Mouse (Mus musculus): ENCODE data around the gene Lrrtm4. TPM values are rescaled to one million over a fixed set of nuclear protein-coding genes. Genes with fewer than 3 reads are reported as not detected.

Gene Lrrtm4
- polyA plus RNA-seq, 1 experiment: not detected

- no peak overlapping the region for H3K4me3 ChIP-seq (ENCODE audit: low read depth, low read length)
- no peaks in the 10 kb centered on the region for H3K9me3 ChIP-seq (replicated peaks; ENCODE audit: control insufficient read depth, insufficient read depth, low read length, poor library complexity, severe bottlenecking)
- no peaks in the 10 kb centered on the region for H3K36me3 ChIP-seq (ENCODE audit: control insufficient read depth, insufficient read depth, low read length, poor library complexity, severe bottlenecking)
- TF ChIP-seq EP300 (IDR thresholded peaks at IDR 0.05; ENCODE audit: insufficient read depth, low read depth, low read length) (no peak), CTCF (IDR thresholded peaks at IDR 0.05; ENCODE audit: low read depth, low read length) (no peak), POLR2A (IDR thresholded peaks at IDR 0.05; ENCODE audit: insufficient read depth, low read length) (no peak)
- H3K27me3 ChIP-seq (ENCODE audit: control insufficient read depth, insufficient read depth, low read length, poor library complexity, severe bottlenecking): no peaks in the 10 kb centered on the region
- no peak overlapping the region for H3K27ac ChIP-seq (ENCODE audit: insufficient read depth, low read length)
- H3K9ac ChIP-seq (ENCODE audit: low read depth, poor library complexity, severe bottlenecking): no peak overlapping the region
- H3K4me1 ChIP-seq (ENCODE audit: control insufficient read depth, insufficient read depth, low read length): no peaks in the 10 kb centered on the region
Observed at GRCm38 (mm10) chr6:80094909-80095308, 76.2 kb downstream of the Lrrtm4 start.

DNA sequence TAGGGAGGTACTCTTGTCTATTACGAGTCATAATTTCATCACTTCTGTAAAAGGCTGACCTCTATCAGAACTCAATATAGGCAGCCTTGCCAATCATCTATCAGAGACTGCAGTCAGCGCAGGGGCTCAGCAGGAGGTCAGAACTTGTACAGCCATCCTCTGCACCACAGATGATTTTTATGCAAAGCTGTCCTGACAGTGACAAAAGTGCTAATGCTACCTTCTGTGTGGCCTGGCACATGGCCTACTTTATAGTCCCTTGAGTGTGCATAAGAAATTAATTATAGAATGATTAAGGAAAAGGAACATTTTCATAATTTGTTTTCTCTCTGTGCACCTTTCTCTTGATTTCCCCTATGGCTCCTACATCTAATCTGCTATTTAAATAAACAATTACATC lies 86.7 kb downstream of the Lrrtm4 start:
- Histone ChIP-seq H3K4me1 (ENCODE audit: control insufficient read depth, insufficient read depth, low read length) (no peaks in the 10 kb centered on the region), H3K4me3 (ENCODE audit: low read depth, low read length) (no peak overlapping the region), H3K9ac (ENCODE audit: low read depth, poor library complexity, severe bottlenecking) (no peak overlapping the region), H3K27ac (ENCODE audit: insufficient read depth, low read length) (no peak overlapping the region), H3K36me3 (ENCODE audit: control insufficient read depth, insufficient read depth, low read length, poor library complexity, severe bottlenecking) (no peaks in the 10 kb centered on the region), H3K27me3 (ENCODE audit: control insufficient read depth, insufficient read depth, low read length, poor library complexity, severe bottlenecking) (no peaks in the 10 kb centered on the region), H3K9me3 (replicated peaks; ENCODE audit: control insufficient read depth, insufficient read depth, low read length, poor library complexity, severe bottlenecking) (no peaks in the 10 kb centered on the region)
- TF ChIP-seq CTCF (IDR thresholded peaks at IDR 0.05; ENCODE audit: low read depth, low read length) (no peak), EP300 (IDR thresholded peaks at IDR 0.05; ENCODE audit: insufficient read depth, low read depth, low read length) (no peak), POLR2A (IDR thresholded peaks at IDR 0.05; ENCODE audit: insufficient read depth, low read length) (no peak)

DNA sequence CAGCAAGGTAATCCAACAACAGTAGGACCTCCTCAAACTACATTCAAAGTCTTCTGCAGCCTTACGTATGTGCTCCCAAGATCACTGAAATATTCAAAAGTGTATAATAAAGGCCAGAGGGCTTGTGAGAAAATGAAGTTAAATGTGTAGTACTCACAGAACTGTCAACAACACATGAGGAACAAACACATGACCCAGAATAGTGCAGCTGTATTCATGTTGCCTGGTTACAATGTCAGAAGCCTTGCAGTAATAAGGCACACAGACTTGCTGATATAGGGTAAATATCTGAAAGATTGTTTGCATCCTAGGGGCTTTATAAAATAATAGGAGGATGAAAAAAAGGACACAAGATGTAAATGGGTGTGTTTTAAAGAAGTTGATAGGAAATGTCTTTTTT lies 87.2 kb downstream of the Lrrtm4 start:
- H3K9ac ChIP-seq (ENCODE audit: low read depth, poor library complexity, severe bottlenecking): no peak overlapping the region
- H3K36me3 ChIP-seq (ENCODE audit: control insufficient read depth, insufficient read depth, low read length, poor library complexity, severe bottlenecking): no peaks in the 10 kb centered on the region
- H3K9me3 ChIP-seq (replicated peaks; ENCODE audit: control insufficient read depth, insufficient read depth, low read length, poor library complexity, severe bottlenecking): no peaks in the 10 kb centered on the region
- TF ChIP-seq POLR2A (IDR thresholded peaks at IDR 0.05; ENCODE audit: insufficient read depth, low read length): no peak
- no peak for TF ChIP-seq EP300 (IDR thresholded peaks at IDR 0.05; ENCODE audit: insufficient read depth, low read depth, low read length)
- TF ChIP-seq CTCF (IDR thresholded peaks at IDR 0.05; ENCODE audit: low read depth, low read length): no peak
- H3K27me3 ChIP-seq (ENCODE audit: control insufficient read depth, insufficient read depth, low read length, poor library complexity, severe bottlenecking): no peaks in the 10 kb centered on the region
- no peak overlapping the region for H3K27ac ChIP-seq (ENCODE audit: insufficient read depth, low read length)
- H3K4me1 ChIP-seq (ENCODE audit: control insufficient read depth, insufficient read depth, low read length): no peaks in the 10 kb centered on the region
- no peak overlapping the region for H3K4me3 ChIP-seq (ENCODE audit: low read depth, low read length)

GRCm38 (mm10) chr6:80126419-80126818 lies 107.7 kb downstream of the Lrrtm4 start:
- Histone ChIP-seq H3K36me3 (ENCODE audit: control insufficient read depth, insufficient read depth, low read length, poor library complexity, severe bottlenecking) (no peaks in the 10 kb centered on the region), H3K27ac (ENCODE audit: insufficient read depth, low read length) (no peak overlapping the region), H3K4me1 (ENCODE audit: control insufficient read depth, insufficient read depth, low read length) (no peaks in the 10 kb centered on the region), H3K27me3 (ENCODE audit: control insufficient read depth, insufficient read depth, low read length, poor library complexity, severe bottlenecking) (no peaks in the 10 kb centered on the region), H3K9me3 (replicated peaks; ENCODE audit: control insufficient read depth, insufficient read depth, low read length, poor library complexity, severe bottlenecking) (no peaks in the 10 kb centered on the region), H3K4me3 (ENCODE audit: low read depth, low read length) (no peak overlapping the region), H3K9ac (ENCODE audit: low read depth, poor library complexity, severe bottlenecking) (no peak overlapping the region)
- TF ChIP-seq EP300 (IDR thresholded peaks at IDR 0.05; ENCODE audit: insufficient read depth, low read depth, low read length) (no peak), CTCF (IDR thresholded peaks at IDR 0.05; ENCODE audit: low read depth, low read length) (no peak), POLR2A (IDR thresholded peaks at IDR 0.05; ENCODE audit: insufficient read depth, low read length) (no peak)

- H3K9ac ChIP-seq (ENCODE audit: low read depth, poor library complexity, severe bottlenecking): no peak overlapping the region
- H3K36me3 ChIP-seq (ENCODE audit: control insufficient read depth, insufficient read depth, low read length, poor library complexity, severe bottlenecking): no peaks in the 10 kb centered on the region
- H3K4me3 ChIP-seq (ENCODE audit: low read depth, low read length): no peak overlapping the region
- no peak overlapping the region for H3K27ac ChIP-seq (ENCODE audit: insufficient read depth, low read length)
- no peaks in the 10 kb centered on the region for H3K9me3 ChIP-seq (replicated peaks; ENCODE audit: control insufficient read depth, insufficient read depth, low read length, poor library complexity, severe bottlenecking)
- no peaks in the 10 kb centered on the region for H3K27me3 ChIP-seq (ENCODE audit: control insufficient read depth, insufficient read depth, low read length, poor library complexity, severe bottlenecking)
- H3K4me1 ChIP-seq (ENCODE audit: control insufficient read depth, insufficient read depth, low read length): no peaks in the 10 kb centered on the region
- TF ChIP-seq EP300 (IDR thresholded peaks at IDR 0.05; ENCODE audit: insufficient read depth, low read depth, low read length) (no peak), CTCF (IDR thresholded peaks at IDR 0.05; ENCODE audit: low read depth, low read length) (no peak), POLR2A (IDR thresholded peaks at IDR 0.05; ENCODE audit: insufficient read depth, low read length) (no peak)
Observed at GRCm38 (mm10) chr6:80162585-80162984, 143.9 kb downstream of the Lrrtm4 start.

- no peaks in the 10 kb centered on the region for H3K9me3 ChIP-seq (replicated peaks; ENCODE audit: control insufficient read depth, insufficient read depth, low read length, poor library complexity, severe bottlenecking)
- H3K36me3 ChIP-seq (ENCODE audit: control insufficient read depth, insufficient read depth, low read length, poor library complexity, severe bottlenecking): no peaks in the 10 kb centered on the region
- TF ChIP-seq POLR2A (IDR thresholded peaks at IDR 0.05; ENCODE audit: insufficient read depth, low read length) (no peak), CTCF (IDR thresholded peaks at IDR 0.05; ENCODE audit: low read depth, low read length) (no peak), EP300 (IDR thresholded peaks at IDR 0.05; ENCODE audit: insufficient read depth, low read depth, low read length) (no peak)
- H3K27me3 ChIP-seq (ENCODE audit: control insufficient read depth, insufficient read depth, low read length, poor library complexity, severe bottlenecking): no peaks in the 10 kb centered on the region
- H3K9ac ChIP-seq (ENCODE audit: low read depth, poor library complexity, severe bottlenecking): no peak overlapping the region
- H3K27ac ChIP-seq (ENCODE audit: insufficient read depth, low read length): no peak overlapping the region
- H3K4me3 ChIP-seq (ENCODE audit: low read depth, low read length): no peak overlapping the region
- no peaks in the 10 kb centered on the region for H3K4me1 ChIP-seq (ENCODE audit: control insufficient read depth, insufficient read depth, low read length)
Observed at GRCm38 (mm10) chr6:80181916-80182315, 163.2 kb downstream of the Lrrtm4 start.

Data from ES-Bruce4 (cell line).